Mouse (Mus musculus): ENCODE data around the gene Sh2d2a. TPM values are rescaled to one million over a fixed set of nuclear protein-coding genes. Genes with fewer than 3 reads are reported as not detected.
A peak's percentile ranks its signal among the peaks of the same experiment; 100 is the strongest.
"Not testable (repeated sequence)": the region's sequence is repeated elsewhere in the genome, so short reads cannot be mapped to it uniquely, and the experiment has no call there.

Gene Sh2d2a
- total and polyA plus RNA-seq, 3 experiments: 0.16 TPM; not detected in 2

GRCm38 (mm10) chr3:87847680-87848079 lies 1.1 kb downstream of the Sh2d2a start:
- TF ChIP-seq GATA1 (IDR thresholded peaks at IDR 0.05; ENCODE audit: borderline replicate concordance, low read length) (no peak), TAL1 (conservative IDR thresholded peaks at IDR 0.05; ENCODE audit: low read depth, low read length) (no peak), POLR2AphosphoS5 (IDR thresholded peaks at IDR 0.05; ENCODE audit: insufficient replicate concordance, low read depth, low read length) (no peak), CTCF (IDR thresholded peaks at IDR 0.05; ENCODE audit: low read depth, low read length) (no peak), GATA2 (IDR thresholded peaks at IDR 0.05; ENCODE audit: borderline replicate concordance, low read depth, low read length) (no peak)
- DNase-seq (ENCODE audit: low spot score) (no peak), ATAC-seq (ENCODE audit: extremely low read depth, insufficient number of reproducible peaks, low FRiP score, poor library complexity, severe bottlenecking) (no peak)
- no peaks in the 10 kb centered on the region for H3K4me1 ChIP-seq (ENCODE audit: insufficient read depth, low read depth, low read length)
- H3K36me3 ChIP-seq (replicated peaks): no peaks in the 10 kb centered on the region
- H3K4me3 ChIP-seq (ENCODE audit: low read depth, low read length): no peak overlapping the region
- H3K9me3 ChIP-seq (replicated peaks): no peaks in the 10 kb centered on the region
- H3K27me3 ChIP-seq (ENCODE audit: insufficient read depth, low read length): peaks cover 63% of the 10 kb centered on the region

GRCm38 (mm10) chr3:87849117-87849516 lies 2.6 kb downstream of the Sh2d2a start:
- DNase-seq (ENCODE audit: low spot score) (no peak), ATAC-seq (ENCODE audit: extremely low read depth, insufficient number of reproducible peaks, low FRiP score, poor library complexity, severe bottlenecking) (no peak)
- H3K36me3 ChIP-seq (replicated peaks): no peaks in the 10 kb centered on the region
- H3K4me3 ChIP-seq (ENCODE audit: low read depth, low read length): no peak overlapping the region
- TF ChIP-seq POLR2AphosphoS5 (IDR thresholded peaks at IDR 0.05; ENCODE audit: insufficient replicate concordance, low read depth, low read length) (no peak), GATA1 (IDR thresholded peaks at IDR 0.05; ENCODE audit: borderline replicate concordance, low read length) (no peak), TAL1 (conservative IDR thresholded peaks at IDR 0.05; ENCODE audit: low read depth, low read length) (no peak), GATA2 (IDR thresholded peaks at IDR 0.05; ENCODE audit: borderline replicate concordance, low read depth, low read length) (no peak), CTCF (IDR thresholded peaks at IDR 0.05; ENCODE audit: low read depth, low read length) (no peak)
- no peaks in the 10 kb centered on the region for H3K9me3 ChIP-seq (replicated peaks)
- no peaks in the 10 kb centered on the region for H3K4me1 ChIP-seq (ENCODE audit: insufficient read depth, low read depth, low read length)
- peaks cover 72% of the 10 kb centered on the region for H3K27me3 ChIP-seq (ENCODE audit: insufficient read depth, low read length)

GRCm38 (mm10) chr3:87854795-87855568 lies 8.4 kb downstream of the Sh2d2a start:
- Histone ChIP-seq H3K9me3 (replicated peaks) (no peaks in the 10 kb centered on the region), H3K36me3 (replicated peaks) (peaks cover 46% of the 10 kb centered on the region), H3K27me3 (ENCODE audit: insufficient read depth, low read length) (peaks cover 33% of the 10 kb centered on the region), H3K4me3 (ENCODE audit: low read depth, low read length) (no peak overlapping the region), H3K4me1 (ENCODE audit: insufficient read depth, low read depth, low read length) (peaks cover 5% of the 10 kb centered on the region; the same call in 1 of the 2 replicates)
- no peak for DNase-seq (ENCODE audit: low spot score)
- TF ChIP-seq POLR2AphosphoS5 (IDR thresholded peaks at IDR 0.05; ENCODE audit: insufficient replicate concordance, low read depth, low read length) (no peak), TAL1 (conservative IDR thresholded peaks at IDR 0.05; ENCODE audit: low read depth, low read length) (no peak), CTCF (IDR thresholded peaks at IDR 0.05; ENCODE audit: low read depth, low read length) (no peak), GATA1 (IDR thresholded peaks at IDR 0.05; ENCODE audit: borderline replicate concordance, low read length) (no peak), GATA2 (IDR thresholded peaks at IDR 0.05; ENCODE audit: borderline replicate concordance, low read depth, low read length) (no peak)
- ATAC-seq (ENCODE audit: extremely low read depth, insufficient number of reproducible peaks, low FRiP score, poor library complexity, severe bottlenecking): no peak

- TF ChIP-seq CTCF (IDR thresholded peaks at IDR 0.05; ENCODE audit: low read depth, low read length): no peak
- TF ChIP-seq GATA2 (IDR thresholded peaks at IDR 0.05; ENCODE audit: borderline replicate concordance, low read depth, low read length): no peak
- TF ChIP-seq POLR2AphosphoS5 (IDR thresholded peaks at IDR 0.05; ENCODE audit: insufficient replicate concordance, low read depth, low read length): no peak
- TF ChIP-seq TAL1 (conservative IDR thresholded peaks at IDR 0.05; ENCODE audit: low read depth, low read length): no peak
- TF ChIP-seq GATA1 (IDR thresholded peaks at IDR 0.05; ENCODE audit: borderline replicate concordance, low read length): no peak
- DNase-seq (ENCODE audit: low spot score): no peak
- H3K27me3 ChIP-seq (ENCODE audit: insufficient read depth, low read length): peaks cover 25% of the 10 kb centered on the region
- H3K9me3 ChIP-seq (replicated peaks): no peaks in the 10 kb centered on the region
- H3K4me1 ChIP-seq (ENCODE audit: insufficient read depth, low read depth, low read length): peaks cover 5% of the 10 kb centered on the region; the same call in 1 of the 2 replicates
- H3K4me3 ChIP-seq (ENCODE audit: low read depth, low read length): no peak overlapping the region
- no peak for ATAC-seq (ENCODE audit: extremely low read depth, insufficient number of reproducible peaks, low FRiP score, poor library complexity, severe bottlenecking)
- peaks cover 55% of the 10 kb centered on the region for H3K36me3 ChIP-seq (replicated peaks)
Measured at GRCm38 (mm10) chr3:87855936-87856335, 9.4 kb downstream of the Sh2d2a start.

- peaks cover 71% of the 10 kb centered on the region for H3K36me3 ChIP-seq (replicated peaks)
Measured at GRCm38 (mm10) chr3:87857666-87858065, 11.1 kb downstream of the Sh2d2a start.

GRCm38 (mm10) chr3:87859813-87860212 lies 13.3 kb downstream of the Sh2d2a start:
- DNase-seq (ENCODE audit: low spot score) (peak; percentile 62), ATAC-seq (ENCODE audit: extremely low read depth, insufficient number of reproducible peaks, low FRiP score, poor library complexity, severe bottlenecking) (0 out of 2 replicates have a peak, but pooled peaks have one; percentile 15)
- Histone ChIP-seq H3K36me3 (replicated peaks) (peaks cover 89% of the 10 kb centered on the region), H3K9me3 (replicated peaks) (no peaks in the 10 kb centered on the region), H3K27me3 (ENCODE audit: insufficient read depth, low read length) (no peaks in the 10 kb centered on the region), H3K4me3 (ENCODE audit: low read depth, low read length) (no peak overlapping the region), H3K4me1 (ENCODE audit: insufficient read depth, low read depth, low read length) (peaks cover 11% of the 10 kb centered on the region)
- TF ChIP-seq CTCF (IDR thresholded peaks at IDR 0.05; ENCODE audit: low read depth, low read length) (peak; percentile 76), GATA2 (IDR thresholded peaks at IDR 0.05; ENCODE audit: borderline replicate concordance, low read depth, low read length) (no peak)

More at GRCm38 (mm10) chr3:87857666-87858065, 11.1 kb downstream of the Sh2d2a start:
- Histone ChIP-seq H3K27me3 (ENCODE audit: insufficient read depth, low read length) (peaks cover 9% of the 10 kb centered on the region), H3K9me3 (replicated peaks) (no peaks in the 10 kb centered on the region), H3K4me1 (ENCODE audit: insufficient read depth, low read depth, low read length) (peaks cover 5% of the 10 kb centered on the region; the same call in 1 of the 2 replicates), H3K4me3 (ENCODE audit: low read depth, low read length) (no peak overlapping the region)
- no peak for TF ChIP-seq GATA1 (IDR thresholded peaks at IDR 0.05; ENCODE audit: borderline replicate concordance, low read length)
- DNase-seq (ENCODE audit: low spot score) (no peak), ATAC-seq (ENCODE audit: extremely low read depth, insufficient number of reproducible peaks, low FRiP score, poor library complexity, severe bottlenecking) (no peak)

GRCm38 (mm10) chr3:87864111-87864510 lies 17.6 kb downstream of the Sh2d2a start:
- not testable (repeated sequence) for H3K4me1 ChIP-seq (ENCODE audit: insufficient read depth, low read depth, low read length); DNase-seq (ENCODE audit: low spot score); H3K9me3 ChIP-seq (replicated peaks); H3K4me3 ChIP-seq (ENCODE audit: low read depth, low read length); H3K27me3 ChIP-seq (ENCODE audit: insufficient read depth, low read length); ATAC-seq (ENCODE audit: extremely low read depth, insufficient number of reproducible peaks, low FRiP score, poor library complexity, severe bottlenecking)
- peaks cover 91% of the 10 kb centered on the region for H3K36me3 ChIP-seq (replicated peaks)
